Mouse (Mus musculus) embryonic facial prominence, embryonic 13.5 days (tissue): ENCODE results near the gene Noc3l. TPM values are rescaled to one million over a fixed set of nuclear protein-coding genes. Genes with fewer than 3 reads are reported as not detected.

Experiments used
- ATAC-seq: fragments of 200-750 bp; cut with Nextera tagmentation; 2 replicates; pipeline ENCODE4 v1.8.0; 2017; ENCODE audit warnings: low read depth; ENCODE audit not compliant: insufficient number of reproducible peaks, insufficient read depth, low FRiP score, low TSS enrichment
- H3K27ac ChIP-seq: fragments of 300-500 bp; sonication (generic); 2 replicates; pipeline ENCODE4 v1.5.1; 2015; ENCODE audit warnings: moderate library complexity, mild to moderate bottlenecking, inconsistent platforms
- H3K27me3 ChIP-seq: fragments of 300-500 bp; sonication (generic); 2 replicates; pipeline ENCODE4 v1.6.1; 2015; ENCODE audit warnings: mild to moderate bottlenecking, inconsistent platforms
- H3K36me3 ChIP-seq: fragments of 300-500 bp; sonication (generic); 2 replicates; pipeline ENCODE4 v1.6.1; 2015; ENCODE audit warnings: mild to moderate bottlenecking, inconsistent platforms
- H3K4me1 ChIP-seq: fragments of 300-500 bp; sonication (generic); 2 replicates; pipeline ENCODE4 v1.6.1; 2015; ENCODE audit warnings: inconsistent platforms
- H3K4me2 ChIP-seq: fragments of 300-500 bp; sonication (generic); 2 replicates; pipeline ENCODE4 v1.6.1; 2015; ENCODE audit warnings: moderate library complexity, mild to moderate bottlenecking, inconsistent platforms
- H3K4me3 ChIP-seq: fragments of 300-500 bp; sonication (generic); 2 replicates; pipeline ENCODE4 v1.5.1; 2015; ENCODE audit warnings: mild to moderate bottlenecking, inconsistent platforms
- H3K9ac ChIP-seq: fragments of 300-500 bp; sonication (generic); 2 replicates; pipeline ENCODE4 v1.6.1; 2015; ENCODE audit warnings: mild to moderate bottlenecking, inconsistent platforms
- H3K9me3 ChIP-seq: fragments of 300-500 bp; sonication (generic); 2 replicates; pipeline ENCODE4 v1.6.1; 2016; ENCODE audit warnings: inconsistent platforms
- WGBS: fragments of 180-500 bp; shearing (Covaris S2); methylation state at CpG from one replicate; pipeline ENCODE4 v1.1.7; 2015; ENCODE audit warnings: mixed read lengths; 5-methylcytosine and 5-hydroxymethylcytosine counted together
- polyA plus RNA-seq: library from polyadenylated mRNA; unstranded; fragments of >200 nt; fragmentation: Nextera tagmentation; extraction: Ambion mirVana; gene quantifications from 2 replicates; pipeline ENCODE4 v1.2.1, GENCODE M21; 2015

Noc3l gene
- polyA plus RNA-seq, 1 experiment from 2014 or later: 8.1 TPM

DNA sequence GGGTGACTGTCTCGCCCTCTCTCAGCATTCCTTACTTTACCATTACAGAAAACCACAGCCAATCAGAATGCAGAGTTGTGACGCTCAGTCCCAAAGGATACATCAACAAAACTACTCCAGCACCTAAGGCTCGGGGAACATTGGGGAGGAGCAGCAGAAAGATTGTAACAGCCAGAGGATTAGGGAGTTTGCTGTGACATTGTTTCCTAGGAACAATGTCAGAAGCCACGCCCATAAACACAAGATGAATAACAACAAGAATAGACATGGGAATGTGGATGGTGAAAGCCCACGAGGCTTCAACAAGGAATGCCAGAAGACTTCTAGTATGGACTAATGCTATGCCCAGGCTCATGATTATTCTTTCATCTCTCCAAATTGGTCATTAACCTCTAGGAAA, 61.0 kb downstream of the Noc3l start:
- Histone ChIP-seq H3K9me3 (no peaks in the 10 kb centered on the region), H3K4me2 (no peak overlapping the region), H3K27me3 (no peaks in the 10 kb centered on the region), H3K4me1 (peaks cover 6% of the 10 kb centered on the region; the same call in 1 of the 2 replicates), H3K27ac (no peak overlapping the region), H3K4me3 (no peak overlapping the region), H3K9ac (no peak overlapping the region), H3K36me3 (no peaks in the 10 kb centered on the region; the same call in 1 of the 2 replicates)
- WGBS: 58% methylated on average over 5 of the region's 5 CpGs
- ATAC-seq: no peak

DNA sequence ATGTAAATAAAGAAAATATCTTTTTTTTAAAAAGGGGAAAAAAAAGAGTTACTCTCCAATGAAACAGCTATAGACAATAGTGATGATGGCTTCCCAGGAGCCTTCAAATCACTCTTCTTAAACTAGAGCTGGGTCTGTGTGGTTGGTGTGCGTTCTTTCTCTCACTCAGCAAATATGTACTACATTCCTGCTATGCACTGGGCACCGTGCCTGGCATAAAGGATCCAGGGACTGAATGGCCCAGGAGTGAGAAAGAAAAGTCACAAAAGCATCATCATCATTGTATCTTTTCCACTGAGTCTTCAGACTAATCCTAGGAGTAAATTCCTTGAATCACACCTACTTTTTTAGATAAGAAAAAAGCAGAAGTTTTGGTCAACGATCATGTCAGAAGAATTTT, 61.9 kb downstream of the Noc3l start:
- WGBS: 83% methylated on average over 3 of the region's 3 CpGs
- H3K4me3 ChIP-seq: no peak overlapping the region
- no peak for ATAC-seq
- peaks cover 6% of the 10 kb centered on the region; the same call in 1 of the 2 replicates for H3K4me1 ChIP-seq
- no peak overlapping the region for H3K4me2 ChIP-seq
- H3K9ac ChIP-seq: no peak overlapping the region
- no peaks in the 10 kb centered on the region for H3K27me3 ChIP-seq
- no peaks in the 10 kb centered on the region for H3K9me3 ChIP-seq
- H3K27ac ChIP-seq: no peak overlapping the region
- no peaks in the 10 kb centered on the region for H3K36me3 ChIP-seq

DNA sequence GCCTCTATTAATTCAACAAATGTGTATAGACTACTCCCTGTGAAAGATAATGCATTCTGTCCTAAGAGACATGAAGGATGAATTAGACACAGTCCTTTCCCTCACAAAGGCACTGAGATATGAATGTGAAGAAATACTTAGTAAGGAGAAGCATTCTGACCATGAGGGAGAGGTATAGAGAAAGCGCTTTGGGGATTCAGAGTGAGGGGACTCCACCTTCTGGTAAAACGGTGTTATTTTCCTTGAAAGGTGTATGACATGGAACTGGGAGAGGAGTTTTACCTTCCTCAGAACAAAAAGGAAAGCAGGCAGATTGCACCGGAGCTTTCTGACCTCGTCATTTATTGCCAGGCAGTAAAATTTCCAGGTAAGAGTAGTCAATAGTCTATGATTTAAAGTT, 68.8 kb downstream of the Noc3l start:
- H3K4me3 ChIP-seq: no peak overlapping the region
- H3K4me2 ChIP-seq: no peak overlapping the region
- no peaks in the 10 kb centered on the region for H3K9me3 ChIP-seq
- 53% methylated on average over 4 of the region's 4 CpGs for WGBS
- no peak overlapping the region for H3K27ac ChIP-seq
- H3K4me1 ChIP-seq: peaks cover 16% of the 10 kb centered on the region
- no peak for ATAC-seq
- H3K27me3 ChIP-seq: no peaks in the 10 kb centered on the region
- no peak overlapping the region for H3K9ac ChIP-seq
- H3K36me3 ChIP-seq: no peaks in the 10 kb centered on the region

DNA sequence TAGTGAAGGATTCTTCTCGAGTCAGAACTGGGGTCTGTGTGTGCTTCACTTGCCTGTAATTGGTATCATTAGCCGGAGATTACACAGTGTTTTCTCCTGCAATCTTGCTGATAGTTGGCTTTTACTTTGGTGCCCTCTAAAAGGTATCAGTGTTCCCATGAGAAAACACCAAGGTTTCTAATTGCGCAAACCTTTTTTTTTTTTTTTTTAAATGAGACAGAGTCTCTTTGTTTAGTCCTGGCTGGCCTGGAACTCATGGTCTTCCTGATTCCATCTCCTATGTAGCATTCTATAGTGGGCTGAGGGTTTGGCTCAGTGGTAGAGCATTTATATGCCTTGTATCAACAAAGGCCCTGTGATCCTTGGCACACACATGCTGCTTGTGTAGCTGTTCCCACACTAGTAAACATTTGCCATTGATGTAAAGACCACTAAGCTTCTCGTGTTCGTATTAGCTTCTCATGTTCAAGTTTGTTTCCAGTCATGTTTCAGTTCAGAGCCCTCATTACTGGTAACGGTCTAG, 72.5 kb downstream of the Noc3l start:
- no peak for ATAC-seq

DNA sequence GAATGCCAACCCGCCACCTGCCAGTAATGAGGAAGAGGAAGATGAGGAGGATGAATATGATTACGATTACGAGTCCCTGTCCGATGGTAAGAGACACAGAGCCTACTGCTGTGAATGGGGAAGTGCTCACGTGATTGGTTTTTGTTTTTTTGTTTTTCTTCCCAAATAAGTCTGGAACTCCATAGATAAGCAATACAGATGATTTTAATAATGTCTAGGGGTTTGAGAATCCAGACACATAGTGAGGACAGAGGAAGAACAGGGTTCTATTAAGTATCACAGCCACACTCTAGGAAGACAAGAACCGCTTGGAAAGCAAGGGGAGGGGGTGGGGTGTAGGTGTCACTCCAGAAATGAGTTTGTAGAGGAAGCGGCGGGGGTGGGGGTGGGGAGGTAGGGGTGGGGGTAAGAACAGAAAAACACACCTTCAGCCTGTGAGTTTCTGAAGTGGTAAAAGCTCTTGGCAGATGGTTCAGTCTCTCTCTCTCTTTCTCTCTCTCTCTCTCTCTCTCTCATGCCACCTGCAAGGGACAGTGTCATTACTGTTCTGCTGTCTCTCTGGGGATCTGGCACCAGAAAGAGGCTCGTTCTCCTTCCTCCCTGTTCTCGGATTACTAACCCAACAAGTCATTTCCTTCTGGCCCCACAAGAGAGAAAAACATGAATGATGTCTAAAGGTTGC, 73.1 kb downstream of the Noc3l start:
- peaks cover 25% of the 10 kb centered on the region for H3K4me1 ChIP-seq
- 50% methylated on average over 10 of the region's 10 CpGs for WGBS
- H3K4me3 ChIP-seq: no peak overlapping the region
- no peak overlapping the region for H3K4me2 ChIP-seq
- no peaks in the 10 kb centered on the region for H3K9me3 ChIP-seq
- no peaks in the 10 kb centered on the region for H3K36me3 ChIP-seq
- H3K9ac ChIP-seq: no peak overlapping the region
- ATAC-seq: no peak
- no peak overlapping the region for H3K27ac ChIP-seq
- H3K27me3 ChIP-seq: no peaks in the 10 kb centered on the region

More for the DNA sequence above, 72.5 kb downstream of the Noc3l start:
- Histone ChIP-seq H3K4me2 (no peak overlapping the region), H3K27ac (no peak overlapping the region), H3K9me3 (no peaks in the 10 kb centered on the region), H3K9ac (no peak overlapping the region), H3K4me1 (peaks cover 25% of the 10 kb centered on the region), H3K36me3 (no peaks in the 10 kb centered on the region), H3K27me3 (no peaks in the 10 kb centered on the region), H3K4me3 (no peak overlapping the region)
- 34% methylated on average over 6 of the region's 6 CpGs for WGBS

DNA sequence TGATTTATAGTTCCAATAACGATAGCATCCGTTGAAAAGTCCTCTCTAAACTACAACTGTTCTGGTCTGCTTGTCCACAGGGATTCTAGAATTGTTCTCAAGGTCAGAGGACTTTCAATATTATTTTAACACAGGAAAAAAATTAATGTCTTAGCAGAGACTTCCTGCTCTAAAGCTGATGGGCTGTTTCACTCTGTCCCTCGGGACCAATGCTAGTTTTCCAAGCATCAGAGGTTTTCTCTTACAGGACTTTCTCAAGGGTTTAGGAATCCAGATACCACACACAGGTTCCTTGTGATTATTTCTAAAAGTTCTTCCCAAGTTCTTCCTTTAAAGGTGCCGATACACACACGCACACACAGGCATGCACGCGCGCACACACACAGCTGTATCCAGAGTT, 74.5 kb downstream of the Noc3l start:
- H3K4me2 ChIP-seq: no peak overlapping the region
- no peaks in the 10 kb centered on the region for H3K36me3 ChIP-seq
- H3K27me3 ChIP-seq: no peaks in the 10 kb centered on the region
- H3K9me3 ChIP-seq: no peaks in the 10 kb centered on the region
- H3K27ac ChIP-seq: no peak overlapping the region
- H3K4me3 ChIP-seq: no peak overlapping the region
- no peak for ATAC-seq
- no peak overlapping the region for H3K9ac ChIP-seq
- H3K4me1 ChIP-seq: peaks cover 25% of the 10 kb centered on the region
- WGBS: 60% methylated on average over 8 of the region's 8 CpGs

Other genes with a start within 250 kb of the Noc3l start
- 3.5 and 3.7 TPM in 2 replicates for gene Tbc1d12, start 17.3 kb upstream of the Noc3l start, polyA plus RNA-seq
- gene Hells, start 111.7 kb upstream of the Noc3l start, polyA plus RNA-seq: 54.2 and 58.3 TPM in 2 replicates
- 0.43 TPM in 1 of 2 replicates, not detected in the other for gene Cyp2c55, start 187.8 kb upstream of the Noc3l start, polyA plus RNA-seq
- gene Cyp2c65, start 241.8 kb upstream of the Noc3l start, polyA plus RNA-seq: 0.18 TPM in 1 of 2 replicates, not detected in the other